Mouse (Mus musculus) midbrain, embryonic 10.5 days (tissue): ENCODE data around the gene Chn2. TPM values are rescaled to one million over a fixed set of nuclear protein-coding genes. Genes with fewer than 3 reads are reported as not detected.

ENCODE experiments used
- DNase-seq: peaks from one replicate; pipeline ENCODE4 v3.0.0-alpha.2; 2017; ENCODE audit warnings: low spot score
- H3K27ac ChIP-seq: fragments of 300-500 bp; sonication (generic); replicated peaks from 2 replicates; pipeline ENCODE4 v1.5.1; 2016; ENCODE audit warnings: mild to moderate bottlenecking
- H3K27me3 ChIP-seq: fragments of 300-500 bp; sonication (generic); 2 replicates; pipeline ENCODE4 v1.6.1; 2016; ENCODE audit warnings: low read depth, mild to moderate bottlenecking; ENCODE audit not compliant: poor library complexity, severe bottlenecking
- H3K36me3 ChIP-seq: fragments of 300-500 bp; sonication (generic); 2 replicates; pipeline ENCODE4 v1.6.1; 2016; ENCODE audit warnings: mild to moderate bottlenecking, moderate library complexity
- H3K4me1 ChIP-seq: fragments of 300-500 bp; sonication (generic); 2 replicates; pipeline ENCODE4 v1.6.1; 2016
- H3K4me3 ChIP-seq: fragments of 300-500 bp; sonication (generic); 2 replicates; pipeline ENCODE4 v1.5.1; 2016; ENCODE audit warnings: mild to moderate bottlenecking, moderate library complexity
- H3K9me3 ChIP-seq: fragments of 300-500 bp; sonication (generic); replicated peaks from 2 replicates; pipeline ENCODE4 v1.6.1; 2016; ENCODE audit warnings: mild to moderate bottlenecking
- WGBS: fragments of 180-500 bp; shearing (Covaris S2); methylation state at CpG from one replicate; pipeline ENCODE4 v1.1.7; 2016; 5-methylcytosine and 5-hydroxymethylcytosine counted together
- polyA plus RNA-seq: library from polyadenylated mRNA; unstranded; fragments of >200 nt; fragmentation: Nextera tagmentation; extraction: Ambion mirVana; gene quantifications from 2 replicates; pipeline ENCODE4 v1.2.1, GENCODE M21; 2016

The Chn2 gene
- polyA plus RNA-seq, result 17.3 and 20.0 TPM in 2 replicates

- under 1% methylated on average over 38 of the region's 43 CpGs for WGBS
- Histone ChIP-seq H3K27me3 (peaks cover 81% of the 10 kb centered on the region), H3K36me3 (no peaks in the 10 kb centered on the region), H3K4me1 (peaks cover 44% of the 10 kb centered on the region), H3K4me3 (peak within 1 kb of the TSS; percentile 66), H3K27ac (peak within 1 kb of the TSS; percentile 92), H3K9me3 (no peaks in the 10 kb centered on the region)
- DNase-seq, result peak; percentile 86
Measured at GRCm38 (mm10) chr6:54039357-54039804, at the start of gene Chn2. Chn2 (plus strand) TSS chr6:54039554.

GRCm38 (mm10) chr6:53992386-53992785 lies 47.0 kb upstream of the Chn2 start:
- peaks cover 7% of the 10 kb centered on the region for H3K9me3 ChIP-seq
- DNase-seq, result no peak
- whole genome bisulfite sequencing, result 91% methylated on average over 3 of the region's 3 CpGs
- H3K27me3 ChIP-seq, result no peaks in the 10 kb centered on the region
- no peak overlapping the region for H3K4me3 ChIP-seq
- H3K27ac ChIP-seq, result no peak overlapping the region
- H3K36me3 ChIP-seq, result no peaks in the 10 kb centered on the region
- H3K4me1 ChIP-seq, result peaks cover 17% of the 10 kb centered on the region

DNA sequence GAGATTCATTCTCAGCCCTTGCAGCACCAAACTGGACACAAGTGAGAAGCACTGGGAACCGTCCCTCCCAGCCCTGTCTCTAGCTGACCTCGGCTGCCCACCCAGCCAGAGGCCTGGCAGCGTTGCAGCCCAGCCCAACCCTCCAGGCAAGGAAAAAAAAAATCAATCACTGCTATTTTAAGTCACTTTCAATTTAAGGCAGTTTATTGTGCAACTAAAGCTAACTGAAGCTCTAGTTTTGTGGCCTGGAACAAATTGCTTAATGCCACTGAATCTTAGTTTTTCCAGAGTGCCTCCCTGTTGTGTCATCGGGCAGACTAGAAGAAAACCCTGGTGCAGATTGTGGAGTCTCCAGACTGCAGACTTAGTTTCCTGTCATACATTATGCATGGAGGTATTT lies 43.8 kb upstream of the Chn2 start:
- H3K9me3 ChIP-seq, result peaks cover 7% of the 10 kb centered on the region
- H3K4me3 ChIP-seq, result no peak overlapping the region
- no peaks in the 10 kb centered on the region for H3K36me3 ChIP-seq
- no peak overlapping the region for H3K27ac ChIP-seq
- 77% methylated on average over 4 of the region's 4 CpGs for WGBS
- H3K4me1 ChIP-seq, result peaks cover 17% of the 10 kb centered on the region
- DNase-seq, result no peak
- no peaks in the 10 kb centered on the region for H3K27me3 ChIP-seq

- peaks cover 17% of the 10 kb centered on the region for H3K4me1 ChIP-seq
- WGBS, result 92% methylated on average over 3 of the region's 3 CpGs
- no peak overlapping the region for H3K4me3 ChIP-seq
- H3K9me3 ChIP-seq, result peaks cover 7% of the 10 kb centered on the region
- DNase-seq, result no peak
- no peaks in the 10 kb centered on the region for H3K27me3 ChIP-seq
- H3K27ac ChIP-seq, result no peak overlapping the region
- H3K36me3 ChIP-seq, result no peaks in the 10 kb centered on the region
Measured at GRCm38 (mm10) chr6:53996226-53996955, 43.0 kb upstream of the Chn2 start.

DNA sequence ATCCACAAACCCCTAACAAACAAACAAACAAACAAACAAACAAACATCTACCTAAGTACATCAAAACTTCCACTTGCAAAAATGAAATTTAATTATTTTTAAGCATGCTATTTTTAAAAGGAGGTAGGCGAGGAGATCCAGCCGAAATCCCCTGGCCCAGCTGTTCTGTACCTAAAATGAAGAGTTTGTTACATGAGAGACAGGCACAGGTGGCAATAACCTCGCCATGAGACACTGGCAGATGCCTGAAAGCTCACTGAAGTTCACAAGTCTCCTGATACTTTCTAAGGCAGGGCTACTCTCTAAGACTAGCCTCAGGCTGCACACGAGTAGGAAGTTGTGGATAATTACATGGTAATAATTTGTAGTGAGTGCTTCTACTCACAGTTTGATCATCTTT lies 34.1 kb upstream of the Chn2 start:
- Histone ChIP-seq H3K27ac (no peak overlapping the region), H3K9me3 (no peaks in the 10 kb centered on the region), H3K4me3 (no peak overlapping the region), H3K27me3 (peaks cover 28% of the 10 kb centered on the region), H3K4me1 (peaks cover 13% of the 10 kb centered on the region), H3K36me3 (no peaks in the 10 kb centered on the region)
- no peak for DNase-seq
- WGBS, result 85% methylated on average over 4 of the region's 4 CpGs

GRCm38 (mm10) chr6:54008448-54009120 lies 30.8 kb upstream of the Chn2 start:
- H3K36me3 ChIP-seq, result no peaks in the 10 kb centered on the region
- DNase-seq, result no peak

DNA sequence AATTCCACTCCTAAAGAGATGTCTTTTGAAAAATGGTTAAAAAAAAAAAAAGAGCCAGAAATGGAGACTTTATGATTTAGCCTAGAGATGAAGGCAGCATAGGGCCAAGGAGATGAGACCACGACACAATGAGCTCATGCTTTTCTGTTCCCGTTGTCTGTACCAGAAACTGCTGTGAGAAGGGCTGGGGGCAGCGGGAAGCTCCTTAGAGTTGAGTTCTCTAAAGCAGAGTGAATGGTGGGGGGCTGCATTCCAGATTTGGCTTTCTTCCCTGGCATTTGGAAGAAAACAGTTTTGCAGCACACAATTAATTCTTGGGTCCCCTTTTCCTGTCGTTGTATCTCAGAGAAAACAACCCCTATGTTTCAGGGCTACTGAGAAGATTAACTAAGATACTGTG lies 30.1 kb upstream of the Chn2 start:
- H3K27ac ChIP-seq, result no peak overlapping the region

More at GRCm38 (mm10) chr6:54008448-54009120, 30.8 kb upstream of the Chn2 start:
- Histone ChIP-seq H3K27ac (no peak overlapping the region), H3K9me3 (no peaks in the 10 kb centered on the region), H3K27me3 (peaks cover 37% of the 10 kb centered on the region), H3K4me1 (peaks cover 13% of the 10 kb centered on the region), H3K4me3 (no peak overlapping the region)
- 76% methylated on average over 16 of the region's 16 CpGs for WGBS

GRCm38 (mm10) chr6:54010362-54010761 lies 29.0 kb upstream of the Chn2 start:
- Histone ChIP-seq H3K4me1 (peaks cover 13% of the 10 kb centered on the region), H3K27ac (no peak overlapping the region), H3K9me3 (no peaks in the 10 kb centered on the region), H3K36me3 (no peaks in the 10 kb centered on the region), H3K4me3 (no peak overlapping the region), H3K27me3 (peaks cover 32% of the 10 kb centered on the region)
- no peak for DNase-seq
- WGBS, result 72% methylated on average over 9 of the region's 9 CpGs

More for the DNA sequence above, 30.1 kb upstream of the Chn2 start:
- no peaks in the 10 kb centered on the region for H3K36me3 ChIP-seq
- DNase-seq, result no peak
- H3K4me1 ChIP-seq, result peaks cover 13% of the 10 kb centered on the region
- peaks cover 37% of the 10 kb centered on the region for H3K27me3 ChIP-seq
- no peaks in the 10 kb centered on the region for H3K9me3 ChIP-seq
- no peak overlapping the region for H3K4me3 ChIP-seq
- 49% methylated on average over 4 of the region's 4 CpGs for WGBS

DNA sequence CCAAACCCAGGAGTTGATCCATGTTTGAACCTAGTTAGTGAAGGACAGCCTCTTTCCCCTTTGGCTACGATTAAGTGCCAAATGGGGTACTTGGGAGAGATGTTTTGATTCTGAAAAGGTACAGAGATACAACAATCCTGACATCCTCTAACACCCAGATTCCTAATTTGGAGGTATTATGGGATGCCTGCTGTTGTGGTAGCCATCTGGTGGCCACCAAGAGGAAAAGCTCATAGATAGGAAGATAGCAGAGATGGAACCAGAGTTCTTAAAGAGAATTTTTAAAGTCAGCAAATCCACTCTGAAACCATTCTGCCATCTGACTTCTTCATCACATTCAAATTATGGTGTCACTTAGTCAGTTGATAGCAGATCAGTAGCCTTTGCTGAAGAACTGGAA lies 27.2 kb upstream of the Chn2 start:
- Histone ChIP-seq H3K27me3 (peaks cover 18% of the 10 kb centered on the region), H3K27ac (no peak overlapping the region), H3K9me3 (no peaks in the 10 kb centered on the region), H3K36me3 (no peaks in the 10 kb centered on the region), H3K4me1 (peaks cover 13% of the 10 kb centered on the region), H3K4me3 (no peak overlapping the region)
- WGBS, result 97% methylated on average over 1 of the region's 1 CpGs
- no peak for DNase-seq

- WGBS, result 68% methylated on average over 2 of the region's 2 CpGs
- Histone ChIP-seq H3K27me3 (peaks cover 13% of the 10 kb centered on the region), H3K4me3 (no peak overlapping the region), H3K27ac (no peak overlapping the region), H3K36me3 (no peaks in the 10 kb centered on the region), H3K9me3 (no peaks in the 10 kb centered on the region), H3K4me1 (peaks cover 8% of the 10 kb centered on the region)
- DNase-seq, result no peak
Measured at GRCm38 (mm10) chr6:54018038-54018437, 21.3 kb upstream of the Chn2 start.

DNA sequence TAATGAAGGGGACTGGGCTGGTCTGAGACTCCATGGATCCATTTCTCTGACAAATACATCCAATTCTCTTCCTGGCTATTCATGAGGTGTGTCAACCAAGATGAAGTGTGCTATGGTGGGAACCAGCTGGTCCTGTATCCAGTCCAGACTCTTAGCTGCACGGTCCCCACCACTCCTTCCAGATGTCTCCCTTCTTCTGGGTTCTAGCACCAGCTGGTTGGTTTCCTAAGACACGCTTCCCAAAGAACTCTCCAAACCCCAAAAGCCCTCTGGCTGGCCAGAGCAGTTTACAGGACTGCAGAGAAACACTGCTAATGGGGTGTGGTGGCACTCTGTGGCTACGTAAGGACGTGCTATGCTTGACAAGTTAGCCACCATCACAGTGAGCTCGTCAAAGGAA lies 20.5 kb upstream of the Chn2 start:
- DNase-seq, result no peak
- no peaks in the 10 kb centered on the region for H3K36me3 ChIP-seq
- peaks cover 8% of the 10 kb centered on the region for H3K4me1 ChIP-seq
- WGBS, result 83% methylated on average over 5 of the region's 5 CpGs
- no peak overlapping the region for H3K4me3 ChIP-seq
- no peaks in the 10 kb centered on the region for H3K9me3 ChIP-seq
- peaks cover 16% of the 10 kb centered on the region for H3K27me3 ChIP-seq
- no peak overlapping the region for H3K27ac ChIP-seq

DNA sequence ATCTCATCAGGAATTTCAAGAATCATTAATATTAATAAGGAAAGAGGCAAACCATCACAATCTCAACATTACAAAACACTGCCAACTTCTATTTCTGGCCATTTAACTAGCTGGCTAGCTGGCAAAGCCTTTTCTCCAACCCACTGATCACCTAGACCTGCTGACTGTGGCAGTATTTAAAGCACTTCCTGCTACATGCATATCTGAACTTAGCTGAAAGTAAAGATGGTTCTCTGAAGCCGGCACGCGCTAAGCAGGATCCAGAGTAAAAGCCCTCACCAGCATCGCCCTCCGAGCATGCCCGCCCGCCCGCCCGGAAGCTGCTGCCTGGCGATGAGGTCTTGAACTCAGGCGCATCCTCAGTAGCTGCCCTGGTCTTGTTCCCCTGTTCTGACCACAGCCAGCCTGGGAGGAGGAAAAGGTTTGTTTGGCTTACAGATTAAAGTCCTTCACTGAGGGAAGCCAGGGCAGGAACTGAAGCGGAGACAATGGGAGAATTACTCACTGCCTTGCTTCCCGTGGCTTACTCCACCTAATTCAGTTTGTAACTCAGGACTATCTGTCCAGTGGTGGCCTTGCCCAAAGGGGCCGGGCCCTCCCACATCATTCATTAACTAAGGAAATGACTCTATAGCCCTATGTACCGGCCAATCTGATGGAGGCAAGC lies 18.1 kb upstream of the Chn2 start:
- H3K27me3 ChIP-seq, result peaks cover 16% of the 10 kb centered on the region
- no peak overlapping the region for H3K27ac ChIP-seq
- H3K36me3 ChIP-seq, result no peaks in the 10 kb centered on the region
- 49% methylated on average over 15 of the region's 15 CpGs for WGBS
- peaks cover 18% of the 10 kb centered on the region for H3K4me1 ChIP-seq
- H3K4me3 ChIP-seq, result no peak overlapping the region
- no peaks in the 10 kb centered on the region for H3K9me3 ChIP-seq
- DNase-seq, result peak; percentile 31

DNA sequence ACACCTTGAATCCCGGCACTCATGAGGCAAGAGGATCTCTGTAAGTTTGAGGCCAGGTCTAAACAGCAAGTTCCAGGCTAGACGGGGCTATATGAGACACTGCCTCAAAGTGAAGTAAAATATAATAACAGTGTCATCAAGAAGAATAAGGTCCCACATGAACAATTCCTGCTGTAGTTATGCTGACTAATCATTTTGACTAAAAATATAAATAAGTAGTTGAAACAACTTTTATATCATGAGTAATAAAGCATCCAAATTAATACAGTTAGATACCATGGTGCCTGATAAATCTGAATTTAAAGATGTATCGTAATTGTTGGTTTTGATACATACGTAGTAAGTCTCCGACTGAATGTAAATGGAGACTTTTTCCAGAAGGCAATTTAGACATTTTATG lies 15.5 kb upstream of the Chn2 start:
- H3K4me1 ChIP-seq, result peaks cover 23% of the 10 kb centered on the region
- no peak for DNase-seq
- H3K36me3 ChIP-seq, result no peaks in the 10 kb centered on the region
- no peaks in the 10 kb centered on the region for H3K9me3 ChIP-seq
- 94% methylated on average over 5 of the region's 5 CpGs for WGBS
- H3K27me3 ChIP-seq, result peaks cover 16% of the 10 kb centered on the region
- H3K4me3 ChIP-seq, result no peak overlapping the region
- H3K27ac ChIP-seq, result no peak overlapping the region
